Mouse (Mus musculus) gastrocnemius, postnatal 4 days (tissue): ENCODE measurements around the gene Klhdc3. TPM values are rescaled to one million over a fixed set of nuclear protein-coding genes. Genes with fewer than 3 reads are reported as not detected.

Source experiments
- DNase-seq, 2 experiments: peaks; one replicate each; pipeline ENCODE4 v3.0.0; 2021 to 2022; ENCODE audit warnings: low spot score in 2 of 2, mixed read lengths in 2 of 2
- long read RNA-seq, 2 experiments: library from polyadenylated mRNA; stranded (forward); transcript quantifications; one replicate each; pipeline ENCODE4 v2.0.0; 2021
- total RNA-seq, 2 experiments: library from RNA; stranded (reverse); gene quantifications; 2 replicates each; pipeline ENCODE4 v1.2.3; 2021

The Klhdc3 gene
- total RNA-seq = 100 to 1,000 TPM; 191 to 192 TPM
- long read RNA-seq, experiment 1, transcript Klhdc3-201 (12 exons, 2,100 nt) = major isoform, 216 of 310 reads
- long read RNA-seq, experiment 1, transcript Klhdc3-202 (11 exons, 1,954 nt) = minor isoform, 18 of 310 reads
- long read RNA-seq, experiment 1, partial matches to known transcripts = 49 of 310 reads
- long read RNA-seq, experiment 1, other reads (novel, unspliced or antisense) = 26 of 310 reads
- long read RNA-seq, experiment 2, transcript Klhdc3-202 (11 exons, 1,954 nt) = minor isoform, 16 of 319 reads
- long read RNA-seq, experiment 2, transcript Klhdc3-201 (12 exons, 2,100 nt) = major isoform, 195 of 319 reads
- long read RNA-seq, experiment 2, partial matches to known transcripts = 76 of 319 reads
- long read RNA-seq, experiment 2, other reads (novel, unspliced or antisense) = 30 of 319 reads

DNA sequence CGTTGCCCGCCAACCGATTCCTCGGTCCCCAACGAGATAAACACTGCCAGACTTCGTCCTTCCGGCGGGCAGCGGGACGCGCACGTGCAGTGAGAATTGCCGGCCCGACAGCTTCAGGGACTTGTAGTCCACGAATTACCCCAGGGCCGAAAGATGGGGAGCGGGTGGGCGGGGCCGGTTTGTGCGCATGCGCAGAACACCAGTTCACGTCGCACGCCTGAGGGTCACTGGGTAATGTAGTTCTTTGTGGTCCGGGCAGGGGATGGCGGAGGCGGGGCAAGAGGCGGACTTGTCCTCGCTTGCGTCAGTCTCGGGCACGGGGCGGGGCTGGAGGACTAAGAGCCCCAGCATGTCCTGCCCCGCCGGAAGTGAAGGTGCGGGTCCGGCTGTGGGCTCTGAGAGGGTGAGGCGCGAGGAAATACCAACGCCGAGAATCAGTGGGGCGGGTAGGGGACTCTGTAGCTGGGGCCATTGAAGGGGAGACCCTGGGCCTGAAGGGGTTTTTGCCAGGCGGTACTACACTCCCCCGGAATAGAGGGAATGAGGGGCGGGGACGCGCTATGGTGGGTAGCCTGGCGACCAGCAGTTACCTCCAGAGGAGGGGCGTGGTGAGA is at the start of gene Klhdc3:
Klhdc3 (minus strand) TSS at position 155 of the 614 bp plus-strand sequence.
- peak; percentile 97 to 98 for DNase-seq

GRCm38 (mm10) chr17:46728904-46729318 is 48.2 kb upstream of the Klhdc3 start, which contains the start of gene Gnmt:
Gene Gnmt, minus strand, starts transcription at chr17:46729168.
- no peak for DNase-seq

DNA sequence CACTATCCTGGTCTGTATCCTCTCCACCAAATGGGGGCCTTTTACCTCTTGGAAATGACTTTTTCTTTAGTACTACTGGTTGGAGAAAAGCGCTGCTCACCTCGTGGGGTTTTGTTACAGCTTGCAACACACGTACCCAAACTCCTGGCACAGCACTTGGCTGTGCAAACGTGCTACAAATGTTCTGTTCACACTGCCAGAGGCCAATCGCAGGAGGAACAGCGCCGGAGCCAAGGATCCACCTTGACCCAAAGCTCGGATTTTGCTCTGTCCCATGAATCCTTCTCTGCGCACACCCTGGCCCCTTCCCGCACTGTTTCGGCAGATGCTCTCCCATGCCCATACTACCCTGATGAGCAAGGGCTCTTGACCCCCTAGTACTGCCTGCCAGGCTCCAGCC is 47.8 kb upstream of the Klhdc3 start:
- no peak for DNase-seq

DNA sequence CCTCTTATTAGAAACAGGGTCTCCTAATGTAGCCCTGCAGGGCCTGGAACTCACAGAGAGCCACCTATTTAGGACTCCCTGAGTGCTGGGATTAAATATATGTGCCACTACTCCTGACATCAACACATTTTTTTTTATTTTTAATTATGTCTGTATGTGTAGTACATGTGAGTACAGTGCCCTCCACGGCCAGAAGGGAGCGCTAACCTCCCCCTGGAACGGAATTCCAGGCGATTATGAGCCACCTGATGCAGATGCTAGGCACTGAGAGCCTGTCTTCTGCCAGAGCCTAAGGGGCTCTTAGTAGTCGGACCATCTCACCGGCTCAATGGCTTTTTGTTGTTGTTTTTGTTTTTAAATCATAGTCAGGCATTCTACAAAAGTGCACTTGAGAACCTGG is 47.3 kb upstream of the Klhdc3 start:
- no peak for DNase-seq

- DNase-seq = no peak
Observed at GRCm38 (mm10) chr17:46727271-46727670, 46.6 kb upstream of the Klhdc3 start.

- no peak for DNase-seq
Observed at GRCm38 (mm10) chr17:46725731-46726645, 45.3 kb upstream of the Klhdc3 start.

- no peak for DNase-seq
Observed at GRCm38 (mm10) chr17:46725273-46725672, 44.6 kb upstream of the Klhdc3 start.

- DNase-seq = no peak
Observed at GRCm38 (mm10) chr17:46724477-46725084, 43.9 kb upstream of the Klhdc3 start.

GRCm38 (mm10) chr17:46721077-46721476 is 40.4 kb upstream of the Klhdc3 start:
- no peak for DNase-seq

GRCm38 (mm10) chr17:46714756-46715481 is 34.2 kb upstream of the Klhdc3 start:
- DNase-seq = no peak

DNA sequence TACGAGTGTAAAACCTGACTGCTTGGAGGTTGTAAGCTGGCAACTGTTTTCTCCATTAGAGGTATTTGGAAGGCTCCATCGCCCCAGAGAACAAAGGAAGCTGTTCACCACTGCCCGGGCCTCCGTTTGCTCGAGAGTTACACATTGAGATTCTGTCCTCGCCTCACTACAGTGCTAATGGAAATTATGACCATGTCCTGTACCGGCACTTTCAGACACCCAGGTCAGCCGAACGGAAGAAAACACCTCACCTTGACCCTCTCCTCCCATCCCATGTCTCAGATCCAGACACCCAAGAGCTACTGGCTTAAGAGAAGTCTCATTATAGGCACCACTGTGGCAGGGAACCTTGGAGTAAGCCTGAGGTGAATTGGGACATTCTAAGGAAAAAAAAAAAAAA is 33.1 kb upstream of the Klhdc3 start:
- no peak for DNase-seq

- no peak for DNase-seq
Observed at GRCm38 (mm10) chr17:46712442-46712841, 31.7 kb upstream of the Klhdc3 start.

- peak in 1 of 2 experiments; percentile 66 for DNase-seq
Observed at GRCm38 (mm10) chr17:46711612-46712271, 31.0 kb upstream of the Klhdc3 start.

DNA sequence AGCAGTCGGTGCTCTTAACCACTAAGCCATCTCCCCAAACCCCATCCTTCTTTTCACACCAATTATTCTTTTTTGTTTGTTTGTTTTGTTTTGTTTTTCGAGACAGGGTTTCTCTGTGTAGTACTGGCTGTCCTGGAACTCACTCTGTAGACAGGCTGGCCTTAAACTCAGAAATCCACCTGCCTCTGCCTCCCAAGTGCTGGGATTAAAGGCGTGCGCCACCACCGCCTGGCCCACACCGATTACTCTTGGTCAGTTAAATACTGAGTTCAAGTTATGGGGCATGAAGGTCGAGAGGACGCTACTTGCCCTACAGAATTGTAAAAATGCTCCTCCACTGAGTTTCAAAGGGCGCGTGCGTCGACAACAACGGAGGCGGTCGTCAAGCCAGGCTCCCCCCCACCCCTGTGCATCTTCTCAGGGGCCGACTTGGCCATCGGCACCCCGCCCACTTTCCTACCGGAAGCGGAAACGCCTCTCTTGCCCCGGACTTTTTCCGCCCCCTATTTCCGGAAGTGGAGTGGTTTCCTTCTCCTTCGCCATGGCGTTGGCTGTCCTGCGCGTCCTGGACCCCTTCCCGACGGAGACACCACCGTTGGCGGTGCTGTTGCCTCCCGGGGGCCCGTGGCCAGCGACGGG is 30.4 kb upstream of the Klhdc3 start, which contains the start of gene Pex6:
Pex6 (plus strand) TSS at position 505 of the 639 bp plus-strand sequence.
- peak; percentile 91 to 96 for DNase-seq

DNA sequence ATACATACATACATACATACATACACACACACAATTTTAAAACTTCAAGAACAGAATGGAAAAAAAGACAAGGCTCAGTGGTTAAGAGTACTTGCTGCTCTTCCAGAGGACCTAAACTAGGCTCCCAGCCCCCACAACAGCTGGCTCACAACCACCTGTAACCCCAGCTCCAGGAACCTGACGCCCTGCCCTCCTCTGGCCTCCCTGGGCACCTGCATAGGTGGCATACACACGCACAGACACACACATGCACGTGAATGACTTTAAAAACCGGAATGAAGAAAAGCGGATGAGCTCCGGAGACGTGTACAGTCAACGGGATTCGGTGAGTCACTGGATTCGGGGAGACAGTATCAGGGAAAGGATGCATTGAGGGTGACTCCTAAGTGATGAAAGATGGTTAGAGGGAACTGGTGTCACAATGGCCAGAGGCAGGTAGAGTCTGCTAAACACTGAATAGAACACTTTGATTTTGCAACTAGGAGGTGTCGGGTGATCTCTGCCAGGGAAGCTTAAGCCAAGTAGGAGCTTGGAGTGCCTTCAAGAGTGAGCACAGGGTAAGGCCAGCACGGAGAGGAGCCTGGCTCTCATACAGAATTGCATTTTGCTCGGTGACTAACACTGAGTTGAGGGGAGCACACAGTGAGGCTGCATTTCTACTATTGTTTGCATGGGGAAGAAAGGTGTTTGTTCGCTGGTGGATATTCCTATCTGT is 25.8 kb upstream of the Klhdc3 start:
- no peak for DNase-seq

DNA sequence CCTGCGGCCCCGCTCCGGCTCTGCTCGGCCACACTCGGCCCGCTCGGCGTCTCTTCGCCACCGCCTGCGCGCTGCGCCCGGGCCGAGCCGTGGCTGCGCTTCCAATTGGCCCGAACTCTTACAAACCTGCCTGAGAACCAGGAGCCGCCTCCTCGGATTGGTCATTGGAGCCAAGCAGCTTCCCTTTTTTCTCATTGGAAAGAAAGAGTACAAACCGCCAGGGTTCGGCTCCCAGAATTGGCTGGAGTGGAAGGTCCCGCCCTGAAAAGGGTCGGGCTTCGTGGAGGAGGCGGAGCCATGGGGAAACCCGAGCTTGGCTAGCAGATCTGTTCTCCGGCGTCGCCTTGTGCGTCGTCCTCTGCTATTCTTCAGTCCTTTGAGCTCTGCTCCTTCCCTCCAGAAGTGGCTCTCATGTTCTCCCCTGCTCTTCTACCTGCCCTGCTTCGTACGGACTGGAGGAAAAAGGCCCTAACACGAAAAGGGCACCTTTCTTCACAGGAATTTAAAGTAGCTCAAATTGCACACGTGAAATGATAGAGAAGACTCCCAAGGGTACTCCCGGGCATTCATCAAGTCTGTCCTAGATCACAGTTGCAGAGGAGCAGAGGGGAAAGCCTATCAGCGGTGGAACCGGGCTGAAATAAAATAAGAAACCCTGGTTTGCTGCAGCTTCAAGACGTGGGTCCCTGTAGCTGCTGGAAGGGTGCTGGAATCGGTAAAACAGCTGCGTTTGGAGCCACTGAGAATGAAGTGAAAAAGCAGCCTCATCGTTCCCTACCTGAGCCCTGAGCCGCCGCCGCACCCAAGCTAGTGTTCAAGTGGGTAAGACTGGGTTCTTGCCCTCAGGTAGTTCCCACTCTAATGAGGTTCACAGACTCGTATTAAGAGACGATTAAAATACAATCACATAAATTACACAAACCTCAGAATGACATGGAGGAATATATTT is 24.4 kb upstream of the Klhdc3 start, which contains the start of gene Ppp2r5d:
Ppp2r5d (minus strand) TSS at position 225 of the 949 bp plus-strand sequence.
- peak; percentile 87 to 94 for DNase-seq
